Mouse (Mus musculus) spleen, postnatal 36 days (tissue): ENCODE measurements around the gene Ctsc.

Experiments used
- DNase-seq, 2 experiments: peaks; one replicate each; pipeline ENCODE4 v3.0.0; 2022; ENCODE audit warnings: low spot score in 2 of 2, mixed read lengths in 1 of 2

The Ctsc gene

DNA sequence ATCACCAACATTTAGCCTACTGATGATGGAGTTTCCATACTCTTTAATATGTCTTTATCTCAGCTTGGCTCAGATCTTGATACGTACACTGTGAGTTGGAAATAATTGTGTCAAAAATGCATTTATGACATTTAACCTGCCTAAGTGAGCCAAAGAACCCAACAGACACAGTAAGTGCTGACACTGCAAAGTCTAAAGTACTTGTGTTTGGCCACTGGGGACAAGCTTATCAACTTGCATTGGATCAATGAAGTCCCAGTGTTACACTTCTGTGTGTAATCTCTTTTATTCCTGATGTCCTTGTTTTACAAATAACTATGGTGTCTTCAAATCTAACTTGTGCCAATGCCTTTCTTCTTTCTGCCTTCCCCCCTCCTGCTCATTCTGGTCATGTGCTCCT, 18.1 kb downstream of the Ctsc start:
- DNase-seq = no peak

DNA sequence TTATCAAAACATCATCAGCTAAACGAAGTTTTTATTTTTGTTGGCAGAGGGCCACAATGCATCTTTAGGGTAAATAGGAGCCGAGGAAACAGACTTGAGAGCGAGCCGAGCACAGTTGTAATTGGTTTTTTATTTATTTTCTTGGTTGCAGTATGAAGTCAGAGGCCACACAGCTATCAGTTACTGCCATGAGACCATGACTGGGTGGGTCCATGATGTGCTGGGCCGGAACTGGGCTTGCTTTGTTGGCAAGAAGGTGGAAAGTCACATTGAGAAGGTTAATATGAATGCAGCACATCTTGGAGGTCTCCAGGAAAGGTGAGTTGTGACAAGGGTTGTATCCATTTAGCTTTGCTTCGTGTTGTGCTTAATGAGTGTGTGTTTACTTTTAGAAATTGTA, 19.0 kb downstream of the Ctsc start:
- no peak for DNase-seq

DNA sequence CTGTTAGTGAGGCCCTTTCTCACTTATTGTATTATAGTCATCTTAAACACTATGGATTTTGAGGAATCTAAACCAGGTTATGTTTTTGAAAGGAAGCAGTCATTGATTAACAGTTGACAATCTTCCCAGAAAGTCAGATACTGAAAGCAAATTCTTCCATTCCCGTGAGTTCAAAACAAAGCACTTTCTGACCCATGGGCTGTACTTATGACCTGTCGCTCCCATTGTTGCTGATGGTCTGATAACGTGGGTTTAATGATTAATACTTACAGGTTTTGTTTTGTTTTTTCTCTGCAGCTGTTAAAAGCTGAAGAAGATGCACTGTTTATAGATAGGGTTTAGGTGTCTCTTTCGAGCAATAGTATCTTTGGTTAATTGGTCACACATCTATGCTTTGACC, 27.9 kb downstream of the Ctsc start:
- no peak for DNase-seq

GRCm38 (mm10) chr7:88306725-88307124, 28.8 kb downstream of the Ctsc start:
- no peak for DNase-seq

GRCm38 (mm10) chr7:88310398-88311180, 32.7 kb downstream of the Ctsc start:
- no peak for DNase-seq

- no peak for DNase-seq
These were observed 38.5 kb downstream of the Ctsc start for GRCm38 (mm10) chr7:88316408-88316807.

DNA sequence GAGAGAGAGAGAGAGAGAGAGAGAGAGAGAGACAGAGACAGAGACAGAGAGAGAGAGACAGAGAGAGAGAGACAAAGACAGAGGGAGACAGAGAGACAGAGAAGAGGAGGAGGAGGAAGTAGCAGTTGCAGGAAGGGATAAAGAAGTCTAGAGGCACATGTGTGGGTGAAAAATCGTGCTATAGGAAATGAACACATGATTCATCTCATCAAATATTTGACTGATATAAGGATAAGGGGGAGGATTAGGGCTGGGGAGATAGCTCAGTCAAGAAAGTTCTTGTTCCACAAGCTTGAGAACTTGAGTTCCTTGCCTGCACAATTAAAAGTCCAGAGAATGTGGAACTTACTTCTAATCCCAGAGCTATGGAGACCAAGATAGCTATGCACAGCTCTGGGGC, 40.6 kb downstream of the Ctsc start:
- no peak for DNase-seq

- no peak for DNase-seq
These were observed 41.0 kb downstream of the Ctsc start for GRCm38 (mm10) chr7:88318904-88319303.

DNA sequence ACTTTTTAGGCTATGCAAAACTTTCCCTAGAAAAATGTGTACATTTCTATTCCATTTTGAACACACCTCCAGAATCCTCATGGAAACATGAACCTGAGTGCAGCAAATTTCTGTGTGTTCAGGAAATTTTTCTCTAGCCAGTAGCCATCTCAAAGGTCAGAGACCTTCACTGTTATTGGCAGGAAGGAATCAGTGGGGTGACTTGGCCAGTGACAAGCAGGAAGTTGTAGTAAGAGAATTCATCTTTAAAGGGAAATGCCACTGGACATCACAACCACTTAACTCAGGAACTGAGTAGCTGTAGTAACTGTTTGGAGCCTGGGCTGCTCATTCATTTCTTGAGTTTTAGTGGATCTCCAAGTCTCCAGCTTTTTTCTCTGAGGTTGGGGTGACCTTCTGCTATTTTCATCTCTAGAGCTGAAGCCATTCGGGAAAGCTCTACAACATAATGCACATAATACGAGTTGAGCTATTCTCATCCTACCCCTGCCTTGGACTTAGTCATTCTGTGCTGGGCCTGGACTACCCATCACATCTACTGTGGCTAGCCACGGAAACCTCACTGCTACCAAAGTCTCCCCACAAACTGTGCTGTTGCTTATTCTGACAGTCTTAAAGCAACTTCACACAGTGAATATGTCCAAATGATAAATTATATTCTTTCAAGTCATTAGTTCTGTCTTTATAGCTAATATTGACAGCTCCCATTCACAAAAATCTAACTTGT, 41.7 kb downstream of the Ctsc start:
- no peak for DNase-seq

DNA sequence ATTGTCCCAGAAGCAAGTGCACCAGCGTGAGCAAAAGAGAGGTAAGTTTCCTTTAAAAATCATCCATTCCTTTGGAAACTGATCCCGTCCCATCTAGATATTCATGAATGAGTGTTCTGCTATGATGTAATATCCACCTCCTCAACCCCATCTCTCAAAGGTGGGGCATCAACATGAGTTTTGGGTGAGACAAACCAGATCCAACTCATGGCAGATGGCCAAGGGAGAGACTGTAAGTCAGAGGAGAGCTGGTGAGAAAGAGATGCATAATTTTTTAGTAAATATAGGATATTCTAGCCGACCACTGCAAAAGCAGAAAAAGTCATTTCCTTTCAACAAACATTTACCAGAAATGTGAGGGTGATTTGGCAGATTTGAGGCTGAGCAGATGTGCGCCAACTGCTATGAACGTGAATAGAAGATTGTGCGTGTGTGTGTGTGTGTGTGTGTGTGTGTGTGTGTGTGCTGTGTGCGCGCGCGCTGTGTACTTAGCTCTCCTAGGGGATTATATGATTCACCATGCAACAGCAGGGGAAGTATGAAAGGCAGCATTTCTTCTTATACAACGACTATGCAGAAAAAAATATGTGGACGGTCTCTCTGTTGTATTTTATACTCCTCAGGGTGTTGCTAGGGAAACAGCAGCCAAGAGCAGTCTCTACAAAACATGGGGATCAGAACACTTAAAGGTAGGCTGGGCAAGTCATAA, 42.9 kb downstream of the Ctsc start:
- DNase-seq = no peak

GRCm38 (mm10) chr7:88322431-88322830, 44.5 kb downstream of the Ctsc start:
- no peak for DNase-seq

DNA sequence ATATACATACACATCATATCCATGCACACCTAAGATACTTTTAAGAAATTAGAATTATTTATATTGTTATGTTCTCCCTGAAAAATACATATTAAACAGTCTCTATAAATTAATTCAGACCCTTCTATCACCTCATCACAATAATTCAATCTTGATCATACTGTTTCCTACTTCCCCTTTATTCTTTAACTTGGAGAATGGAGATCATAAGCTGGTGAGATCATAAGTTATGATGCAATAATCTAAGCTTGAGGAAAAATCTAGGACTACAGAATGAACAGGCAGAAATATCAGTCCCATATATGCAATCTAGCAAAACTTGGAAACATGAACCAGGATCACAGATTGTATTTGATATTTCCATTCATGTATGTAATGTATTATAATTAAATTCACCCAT, 49.6 kb downstream of the Ctsc start:
- DNase-seq = no peak

- DNase-seq = peak; percentile 24 to 34
These were observed 65.9 kb downstream of the Ctsc start for GRCm38 (mm10) chr7:88343828-88344227.

DNA sequence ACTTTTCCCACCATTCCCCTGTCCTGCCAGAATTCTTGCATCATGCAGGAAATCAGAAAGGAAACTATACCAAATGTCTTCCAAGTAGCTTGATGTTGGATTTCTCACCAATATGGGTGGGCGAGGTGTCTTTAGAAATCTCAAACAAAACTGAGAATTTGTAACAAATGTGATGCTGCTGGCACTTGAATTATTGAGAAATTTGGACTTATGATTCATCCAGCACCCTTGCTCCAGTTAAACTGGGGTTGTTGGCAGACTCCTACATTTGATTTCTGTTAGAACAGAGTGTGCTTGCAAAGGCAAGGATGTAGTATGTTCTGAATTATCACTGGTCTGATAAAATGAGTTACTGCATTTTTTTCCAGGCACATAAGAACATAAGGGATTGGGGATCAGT, 68.2 kb downstream of the Ctsc start:
- DNase-seq = no peak

DNA sequence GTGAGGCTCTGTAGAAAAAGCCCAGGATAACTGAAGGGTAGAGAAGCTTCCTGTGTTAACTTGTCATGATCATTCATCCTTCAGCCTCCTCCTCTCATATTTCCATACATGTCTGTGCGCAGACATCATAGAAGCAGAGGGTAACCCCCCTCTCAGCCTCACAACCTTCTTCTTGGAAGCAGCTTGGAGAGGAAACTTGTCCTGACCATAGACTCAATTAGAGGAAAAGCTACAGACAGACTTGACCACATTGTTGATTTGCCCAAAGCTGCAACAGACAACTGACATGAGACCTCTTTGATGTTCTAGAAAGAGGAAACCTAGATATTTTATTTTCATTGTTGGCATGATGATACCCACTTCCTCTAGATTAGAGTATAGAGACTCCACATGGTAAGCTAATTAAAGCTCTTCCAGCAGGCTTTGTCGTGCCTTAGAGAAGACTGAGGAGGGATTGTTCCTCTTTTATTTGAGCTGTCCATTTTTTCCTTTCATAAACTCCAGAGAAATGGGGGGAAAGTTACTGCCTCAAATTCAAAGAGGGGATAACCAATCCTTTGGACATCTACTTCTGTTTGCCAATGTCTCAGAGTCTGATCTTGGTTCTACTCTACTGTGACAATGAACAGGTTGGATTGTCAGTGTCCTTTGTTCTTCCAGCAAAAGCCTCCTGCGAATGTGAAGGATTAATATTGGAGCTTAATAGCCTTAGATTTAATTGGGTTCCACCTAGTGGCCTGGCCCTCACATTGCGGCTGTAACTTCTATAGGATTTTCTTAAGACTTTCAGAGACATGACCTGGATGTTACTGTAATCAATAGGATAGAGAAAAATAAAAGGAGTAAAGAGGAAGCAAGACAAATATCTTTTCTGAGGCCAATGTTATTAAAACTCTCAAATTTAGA, 79.2 kb downstream of the Ctsc start:
- peak in 1 of 2 experiments; percentile 3 for DNase-seq

GRCm38 (mm10) chr7:88358042-88358878, 80.4 kb downstream of the Ctsc start:
- no peak for DNase-seq
